Mouse (Mus musculus): Measurements from ENCODE around the gene Txndc12. TPM values are rescaled to one million over a fixed set of nuclear protein-coding genes. Genes with fewer than 3 reads are reported as not detected.

The Txndc12 gene
- polyA plus RNA-seq, 1 experiment from 2014 or later = 130 TPM

DNA sequence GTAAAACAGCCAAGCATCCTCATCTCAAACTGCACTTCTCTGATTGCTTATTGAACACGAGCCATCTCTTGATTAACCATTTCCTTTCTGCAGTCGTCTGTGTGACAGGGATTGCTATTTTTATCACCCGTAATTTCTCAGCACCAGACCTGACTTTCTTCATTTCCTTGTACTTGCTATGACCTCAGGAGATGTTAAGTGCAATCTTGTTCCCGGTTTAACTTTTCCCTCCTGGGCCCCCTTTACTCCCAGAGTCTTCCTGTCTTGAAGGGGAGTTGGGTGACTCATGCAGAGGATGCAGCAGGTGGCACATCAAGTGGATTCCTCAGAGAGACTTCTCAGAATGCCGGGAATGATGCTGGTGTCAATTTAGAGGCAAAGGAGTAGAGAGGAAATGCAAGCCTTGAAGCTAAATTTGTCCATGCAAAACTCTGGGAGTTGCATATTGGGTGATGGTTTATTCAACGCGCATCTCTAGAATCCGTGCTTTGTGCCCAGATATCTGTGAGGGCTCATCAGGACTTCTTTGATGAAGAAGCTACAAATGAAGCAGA, 75.5 kb downstream of the Txndc12 start:
- Histone ChIP-seq H3K27me3 (ENCODE audit: control insufficient read depth, insufficient read depth, low read length) (no peaks in the 10 kb centered on the region), H3K9me3 (replicated peaks; ENCODE audit: control insufficient read depth, low read length) (no peaks in the 10 kb centered on the region), H3K36me3 (replicated peaks; ENCODE audit: control insufficient read depth, insufficient read depth, low read depth, low read length) (no peaks in the 10 kb centered on the region), H3K4me2 (ENCODE audit: low read depth, low read length) (no peak overlapping the region), H3K4me3 (ENCODE audit: low read depth, low read length) (no peak overlapping the region), H3K4me1 (ENCODE audit: control insufficient read depth, insufficient read depth, low read length) (no peaks in the 10 kb centered on the region), H3K9ac (replicated peaks; ENCODE audit: low read length) (no peak overlapping the region), H3K27ac (replicated peaks; ENCODE audit: low read depth, low read length) (no peak overlapping the region)
- 74% methylated on average over 8 of the region's 8 CpGs for whole genome bisulfite sequencing
- DNase-seq (ENCODE audit: low spot score) (no peak), ATAC-seq (replicated peaks; ENCODE audit: insufficient number of reproducible peaks, low FRiP score, low TSS enrichment, low read depth) (no peak)

Other genes starting within 250 kb of the Txndc12 start
- gene Cc2d1b, start 214.7 kb upstream of the Txndc12 start, polyA plus RNA-seq (2014; fragmentation: Nextera tagmentation; extraction: Ambion mirVana) = 22.1 and 28.4 TPM in 2 replicates
- 0.80 and 1.2 TPM in 2 replicates for gene 3110021N24Rik, start 115.0 kb upstream of the Txndc12 start, polyA plus RNA-seq (2014; fragmentation: Nextera tagmentation; extraction: Ambion mirVana)
- 3.7 and 3.8 TPM in 2 replicates for gene Zfyve9, start 53.8 kb upstream of the Txndc12 start, polyA plus RNA-seq (2014; fragmentation: Nextera tagmentation; extraction: Ambion mirVana)
- 253 and 305 TPM in 2 replicates for gene Btf3l4, start 987 bp upstream of the Txndc12 start, polyA plus RNA-seq (2014; fragmentation: Nextera tagmentation; extraction: Ambion mirVana)
- gene Kti12, start 13.2 kb downstream of the Txndc12 start, polyA plus RNA-seq (2014; fragmentation: Nextera tagmentation; extraction: Ambion mirVana) = 55.5 and 58.1 TPM in 2 replicates
- gene A730015C16Rik, start 14.0 kb downstream of the Txndc12 start, polyA plus RNA-seq (2014; fragmentation: Nextera tagmentation; extraction: Ambion mirVana) = 0.69 and 0.99 TPM in 2 replicates
- gene Rab3b, start 44.5 kb downstream of the Txndc12 start, polyA plus RNA-seq (2014; fragmentation: Nextera tagmentation; extraction: Ambion mirVana) = 24.9 and 28.0 TPM in 2 replicates
- 56.4 and 66.3 TPM in 2 replicates for gene Nrd1, start 166.1 kb downstream of the Txndc12 start, polyA plus RNA-seq (2014; fragmentation: Nextera tagmentation; extraction: Ambion mirVana)

Measured in embryonic facial prominence, embryonic 11.5 days (tissue).